Mouse (Mus musculus): Measurements from ENCODE around the gene Nt5c1a.

- TF ChIP-seq POLR2A (IDR thresholded peaks at IDR 0.05; ENCODE audit: extremely low read depth, insufficient read depth, low read length) (no peak), CTCF (IDR thresholded peaks at IDR 0.05; ENCODE audit: low read depth, low read length) (no peak)
Measured at GRCm38 (mm10) chr4:123227707-123228106, 26.4 kb downstream of the Nt5c1a start.

Measured in liver, adult 2 months (tissue).